Mouse (Mus musculus): ENCODE results near the gene Prc1. TPM values are rescaled to one million over a fixed set of nuclear protein-coding genes. Genes with fewer than 3 reads are reported as not detected.

Gene Prc1
- total and polyA plus RNA-seq, 3 experiments = 0.47 to 1.5 (median 1.1) TPM

- TF ChIP-seq POLR2A (IDR thresholded peaks at IDR 0.05; ENCODE audit: insufficient read depth, low read depth, low read length) (no peak), CTCF (IDR thresholded peaks at IDR 0.05) (no peak), EP300 (IDR thresholded peaks at IDR 0.05; ENCODE audit: insufficient read depth, low read depth, low read length) (no peak)
- Histone ChIP-seq H3K36me3 (ENCODE audit: control insufficient read depth, insufficient read depth, low read length) (no peaks in the 10 kb centered on the region), H3K27ac (no peak overlapping the region), H3K4me3 (no peak overlapping the region), H3K9ac (ENCODE audit: low read depth, low read length) (no peak overlapping the region), H3K79me2 (replicated peaks; ENCODE audit: control insufficient read depth, insufficient read depth, low read length) (no peaks in the 10 kb centered on the region), H3K27me3 (ENCODE audit: control insufficient read depth, insufficient read depth, low read length) (no peaks in the 10 kb centered on the region), H3K4me1 (ENCODE audit: control insufficient read depth, insufficient read depth, low read length) (peaks cover 3% of the 10 kb centered on the region)
- intact Hi-C loops (cut with DNase I) = no loop called here
- no peak for DNase-seq
- 87% methylated on average over 12 of the region's 12 CpGs for WGBS
These were observed 29.6 kb upstream of the Prc1 start for GRCm38 (mm10) chr7:80264606-80265005.

GRCm38 (mm10) chr7:80267764-80268163 lies 26.5 kb upstream of the Prc1 start:
- WGBS = 63% methylated on average over 1 of the region's 1 CpGs

GRCm38 (mm10) chr7:80268897-80269750 lies 25.1 kb upstream of the Prc1 start, which contains the start of gene Vps33b:
Gene Vps33b, plus strand, starts transcription at chr7:80269649.
- H3K27me3 ChIP-seq (ENCODE audit: control insufficient read depth, insufficient read depth, low read length) = no peaks in the 10 kb centered on the region
- H3K4me3 ChIP-seq = peak within 1 kb of the TSS; percentile 92
- DNase-seq = peak; percentile 95 to 96
- TF ChIP-seq CTCF (IDR thresholded peaks at IDR 0.05) = no peak
- peak; percentile 58 for TF ChIP-seq POLR2A (IDR thresholded peaks at IDR 0.05; ENCODE audit: insufficient read depth, low read depth, low read length)
- TF ChIP-seq EP300 (IDR thresholded peaks at IDR 0.05; ENCODE audit: insufficient read depth, low read depth, low read length) = peak; percentile 42; the same call in 1 of the 2 replicates
- H3K9ac ChIP-seq (ENCODE audit: low read depth, low read length) = peak within 1 kb of the TSS; percentile 78
- WGBS = 3% methylated on average over 21 of the region's 21 CpGs
- no peaks in the 10 kb centered on the region for H3K36me3 ChIP-seq (ENCODE audit: control insufficient read depth, insufficient read depth, low read length)
- peaks cover 2% of the 10 kb centered on the region for H3K4me1 ChIP-seq (ENCODE audit: control insufficient read depth, insufficient read depth, low read length)
- H3K27ac ChIP-seq = peak within 1 kb of the TSS; percentile 45
- intact Hi-C loops (cut with DNase I) = loop anchor here (1.0 kb wide), 1 partner anchor 8 kb away; the partner anchor contains the start of gene Ngrn
- no peaks in the 10 kb centered on the region for H3K79me2 ChIP-seq (replicated peaks; ENCODE audit: control insufficient read depth, insufficient read depth, low read length)

More at GRCm38 (mm10) chr7:80267764-80268163, 26.5 kb upstream of the Prc1 start:
- no peak overlapping the region for H3K9ac ChIP-seq (ENCODE audit: low read depth, low read length)
- H3K36me3 ChIP-seq (ENCODE audit: control insufficient read depth, insufficient read depth, low read length) = no peaks in the 10 kb centered on the region
- H3K79me2 ChIP-seq (replicated peaks; ENCODE audit: control insufficient read depth, insufficient read depth, low read length) = no peaks in the 10 kb centered on the region
- H3K4me3 ChIP-seq = no peak overlapping the region
- no peak for DNase-seq
- H3K27ac ChIP-seq = no peak overlapping the region
- no peak for TF ChIP-seq EP300 (IDR thresholded peaks at IDR 0.05; ENCODE audit: insufficient read depth, low read depth, low read length)
- TF ChIP-seq CTCF (IDR thresholded peaks at IDR 0.05) = no peak
- no peak for TF ChIP-seq POLR2A (IDR thresholded peaks at IDR 0.05; ENCODE audit: insufficient read depth, low read depth, low read length)
- H3K27me3 ChIP-seq (ENCODE audit: control insufficient read depth, insufficient read depth, low read length) = no peaks in the 10 kb centered on the region
- H3K4me1 ChIP-seq (ENCODE audit: control insufficient read depth, insufficient read depth, low read length) = peaks cover 2% of the 10 kb centered on the region
- intact Hi-C loops (cut with DNase I) = no loop called here

- peak overlapping the region; percentile 92 for H3K4me3 ChIP-seq
- under 1% methylated on average over 23 of the region's 23 CpGs for WGBS
- intact Hi-C loops (cut with DNase I) = loop anchor here (1.0 to 2.0 kb wide), 3 partner anchors 9 to 37 kb away; partner anchors contain the start of genes Cib1, Gdpgp1 and Ngrn
- H3K9ac ChIP-seq (ENCODE audit: low read depth, low read length) = peak overlapping the region; percentile 78
- H3K36me3 ChIP-seq (ENCODE audit: control insufficient read depth, insufficient read depth, low read length) = no peaks in the 10 kb centered on the region
- TF ChIP-seq CTCF (IDR thresholded peaks at IDR 0.05) (no peak), POLR2A (IDR thresholded peaks at IDR 0.05; ENCODE audit: insufficient read depth, low read depth, low read length) (no peak), EP300 (IDR thresholded peaks at IDR 0.05; ENCODE audit: insufficient read depth, low read depth, low read length) (no peak)
- no peaks in the 10 kb centered on the region for H3K79me2 ChIP-seq (replicated peaks; ENCODE audit: control insufficient read depth, insufficient read depth, low read length)
- H3K27me3 ChIP-seq (ENCODE audit: control insufficient read depth, insufficient read depth, low read length) = no peaks in the 10 kb centered on the region
- DNase-seq = no peak
- peak overlapping the region; percentile 27 for H3K27ac ChIP-seq
- H3K4me1 ChIP-seq (ENCODE audit: control insufficient read depth, insufficient read depth, low read length) = peaks cover 2% of the 10 kb centered on the region
These were observed 24.4 kb upstream of the Prc1 start for GRCm38 (mm10) chr7:80269751-80270255.

GRCm38 (mm10) chr7:80273456-80273855 lies 20.8 kb upstream of the Prc1 start:
- 87% methylated on average over 2 of the region's 2 CpGs for WGBS
- TF ChIP-seq EP300 (IDR thresholded peaks at IDR 0.05; ENCODE audit: insufficient read depth, low read depth, low read length) (no peak), CTCF (IDR thresholded peaks at IDR 0.05) (no peak), POLR2A (IDR thresholded peaks at IDR 0.05; ENCODE audit: insufficient read depth, low read depth, low read length) (no peak)
- Histone ChIP-seq H3K4me3 (no peak overlapping the region), H3K36me3 (ENCODE audit: control insufficient read depth, insufficient read depth, low read length) (no peaks in the 10 kb centered on the region), H3K9ac (ENCODE audit: low read depth, low read length) (no peak overlapping the region), H3K79me2 (replicated peaks; ENCODE audit: control insufficient read depth, insufficient read depth, low read length) (no peaks in the 10 kb centered on the region), H3K27me3 (ENCODE audit: control insufficient read depth, insufficient read depth, low read length) (no peaks in the 10 kb centered on the region), H3K27ac (no peak overlapping the region), H3K4me1 (ENCODE audit: control insufficient read depth, insufficient read depth, low read length) (peaks cover 2% of the 10 kb centered on the region)
- DNase-seq = no peak
- intact Hi-C loops (cut with DNase I) = no loop called here

GRCm38 (mm10) chr7:80276374-80276773 lies 17.9 kb upstream of the Prc1 start:
- TF ChIP-seq EP300 (IDR thresholded peaks at IDR 0.05; ENCODE audit: insufficient read depth, low read depth, low read length) (no peak), CTCF (IDR thresholded peaks at IDR 0.05) (no peak)
- WGBS = 93% methylated on average over 4 of the region's 4 CpGs
- no peaks in the 10 kb centered on the region for H3K4me1 ChIP-seq (ENCODE audit: control insufficient read depth, insufficient read depth, low read length)
- no peak overlapping the region for H3K9ac ChIP-seq (ENCODE audit: low read depth, low read length)
- no peaks in the 10 kb centered on the region for H3K79me2 ChIP-seq (replicated peaks; ENCODE audit: control insufficient read depth, insufficient read depth, low read length)
- intact Hi-C loops (cut with DNase I) = no loop called here
- no peak for DNase-seq
- no peaks in the 10 kb centered on the region for H3K27me3 ChIP-seq (ENCODE audit: control insufficient read depth, insufficient read depth, low read length)
- H3K36me3 ChIP-seq (ENCODE audit: control insufficient read depth, insufficient read depth, low read length) = no peaks in the 10 kb centered on the region
- no peak overlapping the region for H3K27ac ChIP-seq
- H3K4me3 ChIP-seq = no peak overlapping the region
